Mouse (Mus musculus) myocyte (in vitro differentiated cells): ENCODE measurements at regions not wholly inside any gene's neighbourhood (a gene's known extent, or its start where the extent isn't known, plus 50 kb on each side); places are given as distances from the start of the nearest gene placed in this dataset.
A peak's percentile ranks its signal among the peaks of the same experiment; 100 is the strongest.

ENCODE experiments used
- H3K27me3 ChIP-seq: one replicate; pipeline ENCODE4 v1.6.1; 2011; ENCODE audit not compliant: control insufficient read depth, insufficient read depth, insufficient read length
- H3K36me3 ChIP-seq: one replicate; pipeline ENCODE4 v1.6.1; 2011; ENCODE audit not compliant: control insufficient read depth, insufficient read depth
- H3K4me2 ChIP-seq: one replicate; pipeline ENCODE4 v1.6.1; 2011; ENCODE audit warnings: low read depth, control low read depth
- H3K4me3 ChIP-seq: one replicate; pipeline ENCODE4 v1.5.1; 2011; ENCODE audit warnings: mild to moderate bottlenecking, control low read depth, moderate library complexity
- H3K79me2 ChIP-seq: one replicate; pipeline ENCODE4 v1.6.1; 2011; ENCODE audit not compliant: control insufficient read depth, insufficient read depth
- H3ac ChIP-seq: one replicate; pipeline ENCODE4 v1.6.1; 2011; ENCODE audit not compliant: control insufficient read depth, insufficient read length
- CEBPB ChIP-seq: IDR thresholded peaks from 2 replicates; pipeline ENCODE4 v1.6.1; 2011; ENCODE audit warnings: mild to moderate bottlenecking, moderate library complexity; ENCODE audit not compliant: poor library complexity, insufficient read depth, severe bottlenecking
- E2F4 ChIP-seq: IDR thresholded peaks from one replicate; pipeline ENCODE4 v1.6.1; 2011; ENCODE audit warnings: mild to moderate bottlenecking, control low read depth, moderate library complexity; ENCODE audit not compliant: insufficient read depth
- MAX ChIP-seq: IDR thresholded peaks from one replicate; pipeline ENCODE4 v1.6.1; 2011; ENCODE audit warnings: low read depth, mild to moderate bottlenecking, control low read depth
- MYOD1 ChIP-seq, 3 experiments: IDR thresholded peaks; one replicate each; pipeline ENCODE4 v1.6.1; 2011; ENCODE audit warnings: control low read depth in 2 of 3, low read depth in 2 of 3, mild to moderate bottlenecking in 2 of 3, moderate library complexity in 1 of 3; ENCODE audit not compliant: insufficient read length in 2 of 3, control insufficient read depth in 1 of 3
- MYOG ChIP-seq, 3 experiments: IDR thresholded peaks; one replicate each; pipeline ENCODE4 v1.6.1; 2011; ENCODE audit warnings: control low read depth in 2 of 3, low read depth in 2 of 3, mild to moderate bottlenecking in 2 of 3; ENCODE audit not compliant: insufficient read length in 2 of 3, control insufficient read depth in 1 of 3, insufficient read depth in 1 of 3
- POLR2A ChIP-seq: IDR thresholded peaks from one replicate; pipeline ENCODE4 v1.6.1; 2011; ENCODE audit warnings: low read depth, mild to moderate bottlenecking, control low read depth, moderate library complexity; ENCODE audit not compliant: insufficient read length
- POLR2AphosphoS2 ChIP-seq: IDR thresholded peaks from one replicate; pipeline ENCODE4 v1.6.1; 2011; ENCODE audit warnings: low read depth, control low read depth; ENCODE audit not compliant: insufficient read length
- REST ChIP-seq: IDR thresholded peaks from one replicate; pipeline ENCODE4 v1.6.1; 2011; ENCODE audit warnings: mild to moderate bottlenecking, control low read depth, moderate library complexity; ENCODE audit not compliant: insufficient read depth, insufficient read length
- SRF ChIP-seq: IDR thresholded peaks from one replicate; pipeline ENCODE4 v1.6.1; 2011; ENCODE audit warnings: low read depth; ENCODE audit not compliant: control insufficient read depth, insufficient read length
- TCF12 ChIP-seq: IDR thresholded peaks from one replicate; pipeline ENCODE4 v1.6.1; 2011; ENCODE audit warnings: mild to moderate bottlenecking, control low read depth; ENCODE audit not compliant: poor library complexity, insufficient read depth, severe bottlenecking
- TCF3 ChIP-seq: IDR thresholded peaks from one replicate; pipeline ENCODE4 v1.6.1; 2011; ENCODE audit warnings: low read depth, control low read depth; ENCODE audit not compliant: insufficient read length
- USF1 ChIP-seq: IDR thresholded peaks from one replicate; pipeline ENCODE4 v1.6.1; 2011; ENCODE audit warnings: low read depth, mild to moderate bottlenecking, control low read depth, moderate library complexity

GRCm38 (mm10) chr10:44904520-44904919 is 162.5 kb upstream of the Prep start:
- Histone ChIP-seq H3K79me2 (no peaks in the 10 kb centered on the region), H3K36me3 (no peaks in the 10 kb centered on the region), H3K4me2 (no peak overlapping the region), H3ac (no peak overlapping the region), H3K4me3 (no peak overlapping the region), H3K27me3 (no peaks in the 10 kb centered on the region)
- no peak for TF ChIP-seq CEBPB
- no peak for TF ChIP-seq TCF3
- no peak for TF ChIP-seq MAX
- TF ChIP-seq POLR2A: no peak
- no peak for TF ChIP-seq TCF12
- TF ChIP-seq SRF: no peak
- TF ChIP-seq MYOD1 (IDR thresholded peaks at IDR 0.05; ENCODE audit: control insufficient read depth in 1 of 3, insufficient read length in 2 of 3, low read depth in 2 of 3): no peak
- TF ChIP-seq E2F4: no peak

GRCm38 (mm10) chr10:44901203-44901602 is 165.8 kb upstream of the Prep start:
- Histone ChIP-seq H3K27me3 (no peaks in the 10 kb centered on the region), H3K4me3 (no peak overlapping the region), H3K79me2 (no peaks in the 10 kb centered on the region), H3ac (no peak overlapping the region), H3K36me3 (no peaks in the 10 kb centered on the region), H3K4me2 (no peak overlapping the region)
- no peak for TF ChIP-seq TCF12
- no peak for TF ChIP-seq POLR2AphosphoS2

DNA sequence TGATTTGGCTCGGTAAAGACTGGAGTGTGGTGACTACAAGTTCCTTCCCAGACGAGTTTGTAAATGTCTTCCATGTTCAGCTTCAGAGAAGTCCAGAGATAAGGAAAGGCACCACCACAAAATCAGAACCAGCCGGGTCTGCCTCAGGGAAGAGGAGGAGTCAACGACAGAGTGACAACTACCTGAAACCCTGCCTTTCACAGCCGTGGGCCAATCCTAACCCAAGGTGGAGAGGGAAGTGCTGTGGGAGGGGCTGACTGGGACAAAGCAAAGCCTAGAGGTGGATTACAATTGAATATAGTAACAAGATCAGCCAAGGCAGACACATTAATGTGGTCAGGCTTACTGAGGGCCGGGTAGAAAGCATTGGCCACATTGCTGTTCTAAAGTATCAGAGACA is 174.9 kb upstream of the Prep start:
- TF ChIP-seq REST (no peak), TCF12 (no peak), SRF (no peak), E2F4 (no peak), CEBPB (no peak), POLR2AphosphoS2 (no peak), MAX (no peak), MYOG (IDR thresholded peaks at IDR 0.05; ENCODE audit: control insufficient read depth in 1 of 3, insufficient read depth in 1 of 3, insufficient read length in 2 of 3, low read depth in 2 of 3) (no peak), MYOD1 (IDR thresholded peaks at IDR 0.05; ENCODE audit: control insufficient read depth in 1 of 3, insufficient read length in 2 of 3, low read depth in 2 of 3) (no peak), POLR2A (no peak), TCF3 (no peak), USF1 (no peak)
- Histone ChIP-seq H3K27me3 (no peaks in the 10 kb centered on the region), H3K4me3 (no peak overlapping the region), H3ac (no peak overlapping the region), H3K4me2 (no peak overlapping the region), H3K36me3 (no peaks in the 10 kb centered on the region), H3K79me2 (no peaks in the 10 kb centered on the region)

DNA sequence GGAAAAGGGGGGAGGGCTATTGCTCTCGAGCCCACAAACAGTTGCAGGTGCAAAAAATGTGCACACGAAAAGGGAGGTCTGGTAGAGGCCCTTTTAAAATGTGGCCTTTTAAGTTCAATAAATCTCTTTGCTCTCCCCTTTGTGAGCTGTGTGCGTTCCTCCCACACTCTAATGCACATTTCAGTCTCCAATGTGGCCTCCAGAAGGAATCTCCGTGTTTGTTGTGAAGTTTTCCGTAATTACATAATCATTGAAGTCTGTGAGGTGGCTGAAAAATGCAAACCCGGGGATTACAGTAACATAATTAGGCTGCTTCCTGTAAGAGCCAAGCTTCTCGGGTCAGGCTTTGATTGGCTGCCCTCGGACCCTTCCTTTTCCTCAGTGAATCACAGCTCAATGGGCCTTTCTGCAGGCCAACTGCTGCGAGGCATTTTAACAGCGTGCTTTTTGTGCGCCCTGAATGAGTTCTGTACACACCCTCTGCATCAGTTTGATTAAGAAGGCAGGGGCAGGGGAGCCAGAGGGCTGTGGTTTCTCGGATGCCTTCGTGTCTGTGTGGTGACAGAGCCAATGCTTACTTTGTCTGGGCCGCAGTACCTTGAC is 179.8 kb upstream of the Prep start:
- no peaks in the 10 kb centered on the region for H3K79me2 ChIP-seq
- no peak overlapping the region for H3ac ChIP-seq
- peak overlapping the region; percentile 62 for H3K4me2 ChIP-seq
- no peaks in the 10 kb centered on the region for H3K27me3 ChIP-seq
- TF ChIP-seq REST (no peak), MAX (peak; percentile 2), CEBPB (no peak), MYOD1 (IDR thresholded peaks at IDR 0.05; ENCODE audit: control insufficient read depth in 1 of 3, insufficient read length in 2 of 3, low read depth in 2 of 3) (no peak), TCF3 (no peak)
- no peak overlapping the region for H3K4me3 ChIP-seq
- H3K36me3 ChIP-seq: no peaks in the 10 kb centered on the region

DNA sequence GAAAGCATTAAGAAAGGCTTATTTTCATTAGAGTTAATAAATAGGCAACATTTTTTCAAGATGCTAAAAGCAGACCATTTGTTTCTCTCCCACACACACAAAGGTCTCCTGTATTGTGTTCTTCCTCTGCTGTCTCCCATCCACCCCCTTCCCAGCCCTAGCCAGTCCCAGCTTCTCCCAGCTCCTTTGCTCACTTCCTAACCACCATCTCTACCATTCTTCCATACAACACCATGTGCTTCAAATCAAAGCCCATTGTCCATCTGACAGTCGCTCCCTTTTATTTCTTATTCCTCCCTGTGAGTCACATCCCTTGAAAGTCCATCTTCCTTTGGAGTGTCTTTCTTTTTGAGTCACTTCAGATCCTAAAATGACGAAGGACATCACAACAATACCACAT is 185.0 kb upstream of the Prep start:
- Histone ChIP-seq H3K4me3 (no peak overlapping the region), H3K27me3 (no peaks in the 10 kb centered on the region), H3ac (no peak overlapping the region), H3K79me2 (no peaks in the 10 kb centered on the region), H3K4me2 (no peak overlapping the region), H3K36me3 (no peaks in the 10 kb centered on the region)
- TF ChIP-seq E2F4 (no peak), POLR2AphosphoS2 (no peak), MYOD1 (IDR thresholded peaks at IDR 0.05; ENCODE audit: control insufficient read depth in 1 of 3, insufficient read length in 2 of 3, low read depth in 2 of 3) (no peak), TCF12 (no peak), POLR2A (no peak), CEBPB (no peak), TCF3 (no peak)
